Mouse (Mus musculus) G1E-ER4 (cell line): Measurements from ENCODE around the gene Zmynd12. TPM values are rescaled to one million over a fixed set of nuclear protein-coding genes. Genes with fewer than 3 reads are reported as not detected.

Experiments
- GATA1 ChIP-seq: IDR thresholded peaks from one replicate; pipeline ENCODE4 v1.8.0; 2012; ENCODE audit warnings: low read length, inconsistent platforms
- polyA plus RNA-seq: library from polyadenylated mRNA; stranded (reverse); fragments of >175 nt; gene quantifications from 2 replicates; pipeline ENCODE4 v1.2.3, GENCODE M21; 2012

Gene Zmynd12
- polyA plus RNA-seq, 1 experiment: 0.14 TPM

DNA sequence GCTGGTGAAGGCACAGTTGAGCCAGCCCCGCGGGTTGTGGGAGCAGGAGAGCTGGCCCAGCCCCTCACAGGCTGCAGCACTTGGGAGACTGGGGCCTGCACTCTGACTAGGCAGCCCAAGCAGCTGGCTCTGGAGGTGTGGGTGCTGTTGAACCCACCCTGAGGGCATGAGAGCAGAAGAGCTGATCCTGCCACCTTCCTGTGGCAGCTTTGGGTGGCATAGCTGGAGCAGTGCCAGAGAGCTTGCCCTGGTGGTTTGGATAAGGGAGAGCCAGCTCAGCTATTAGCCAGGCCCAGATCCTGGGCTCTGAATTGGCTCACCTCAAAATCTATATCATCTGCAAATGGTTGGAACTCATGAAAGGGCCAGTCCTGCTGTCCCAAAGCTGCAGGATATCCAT lies 5.1 kb downstream of the Zmynd12 start:
- no peak for TF ChIP-seq GATA1

DNA sequence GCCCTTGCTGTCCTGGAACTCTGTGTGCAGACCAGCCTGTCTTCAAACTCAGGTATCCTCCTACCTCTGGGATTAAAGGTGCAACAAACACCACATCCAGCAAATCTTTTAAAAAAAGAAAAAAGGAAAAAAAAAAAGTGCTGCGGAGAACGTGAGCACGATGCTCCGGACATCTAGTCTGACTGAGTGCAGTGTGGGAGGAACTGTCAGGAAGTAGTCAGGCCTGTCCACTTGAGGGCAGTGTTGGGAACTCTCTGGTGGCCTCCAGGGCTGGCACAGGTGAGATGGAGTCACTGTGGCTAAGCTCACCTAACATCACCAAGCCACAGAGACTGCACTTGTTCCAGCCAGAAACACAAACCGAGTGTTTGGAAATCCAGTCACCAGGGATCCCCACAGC lies 8.1 kb downstream of the Zmynd12 start:
- TF ChIP-seq GATA1: no peak

DNA sequence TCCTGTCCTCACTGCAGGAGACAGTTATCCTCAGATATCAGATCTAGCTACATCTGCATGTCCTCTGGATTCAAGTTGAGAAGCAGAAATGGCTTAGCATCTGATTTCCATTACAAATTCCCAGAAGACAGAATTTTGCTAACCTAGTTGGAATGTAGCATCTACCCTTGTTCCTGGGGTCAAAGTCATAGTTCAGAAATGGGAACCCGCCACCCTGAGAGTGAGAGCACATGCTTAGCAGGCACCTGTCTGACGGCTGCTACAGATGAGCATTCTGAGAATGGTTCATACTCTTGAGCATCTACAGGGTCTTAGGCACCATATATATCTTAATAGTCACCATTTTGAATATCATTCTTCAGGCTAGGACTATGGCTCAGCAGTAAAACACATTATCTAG lies 15.3 kb downstream of the Zmynd12 start:
- no peak for TF ChIP-seq GATA1

DNA sequence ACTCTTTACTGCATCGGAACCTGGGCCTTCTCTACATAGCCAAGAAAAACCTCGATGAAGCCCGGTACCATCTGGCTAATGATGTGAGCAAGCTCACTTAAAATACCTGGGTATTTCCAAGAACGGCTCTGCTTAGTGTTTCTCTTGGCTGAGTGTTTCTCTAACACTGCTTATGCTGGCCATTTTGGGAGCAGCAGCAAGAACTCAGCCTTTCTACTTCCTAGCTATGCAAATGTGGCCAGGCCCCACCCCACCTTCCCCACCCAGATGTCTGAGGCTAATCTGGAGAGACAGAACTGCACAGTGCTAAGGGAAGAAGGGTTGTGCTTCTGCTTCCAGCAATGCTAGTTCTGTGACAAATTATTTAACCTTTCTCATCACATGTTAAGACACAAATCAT lies 19.2 kb downstream of the Zmynd12 start:
- TF ChIP-seq GATA1: no peak

DNA sequence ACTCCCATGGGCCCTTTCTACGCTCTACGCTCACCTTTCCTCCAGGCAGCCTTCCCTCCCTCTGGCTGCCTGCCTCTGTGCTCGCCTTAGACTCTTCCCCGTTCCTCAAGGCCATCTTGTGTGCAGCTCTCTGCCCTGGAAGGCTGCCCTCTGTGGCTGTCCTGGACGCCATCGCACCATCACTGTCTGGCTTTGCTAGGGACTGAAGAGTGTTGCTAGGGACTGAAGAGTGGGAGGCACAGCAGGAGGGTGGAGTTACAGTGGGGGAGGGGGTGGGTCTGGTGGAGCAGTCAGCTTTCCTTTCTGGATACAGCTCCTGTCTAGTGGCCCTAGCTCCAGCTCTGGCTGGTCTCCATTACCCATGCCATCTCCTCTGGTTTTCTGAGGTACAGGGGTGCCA lies 19.9 kb downstream of the Zmynd12 start:
- no peak for TF ChIP-seq GATA1

- TF ChIP-seq GATA1: no peak
These were observed 24.6 kb downstream of the Zmynd12 start for GRCm38 (mm10) chr4:119447261-119447660.

- TF ChIP-seq GATA1: no peak
These were observed 25.2 kb downstream of the Zmynd12 start for GRCm38 (mm10) chr4:119447786-119448185.

- TF ChIP-seq GATA1: no peak
These were observed 27.8 kb downstream of the Zmynd12 start for GRCm38 (mm10) chr4:119450436-119450835.

DNA sequence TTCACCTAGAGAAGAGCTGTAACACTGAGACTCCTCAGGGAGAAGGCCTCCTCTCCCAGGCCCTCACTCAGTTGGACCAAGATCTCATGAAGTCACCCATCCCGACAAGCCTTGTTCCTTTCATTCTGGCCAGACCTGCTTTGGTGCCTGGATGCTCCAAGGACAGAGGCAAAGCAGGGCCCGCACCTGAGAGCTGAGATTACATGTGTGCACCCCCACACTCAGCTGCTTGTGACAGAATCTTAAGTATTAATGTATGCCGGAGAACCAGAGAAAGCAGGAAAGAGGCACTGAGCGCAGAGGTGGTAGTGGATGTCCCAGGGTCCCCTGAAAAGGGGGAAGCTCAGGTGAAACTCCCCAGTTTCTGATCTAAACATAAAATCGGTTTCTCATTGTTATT lies 30.5 kb downstream of the Zmynd12 start:
- no peak for TF ChIP-seq GATA1

- no peak for TF ChIP-seq GATA1
These were observed 30.9 kb downstream of the Zmynd12 start for GRCm38 (mm10) chr4:119453533-119453932.

DNA sequence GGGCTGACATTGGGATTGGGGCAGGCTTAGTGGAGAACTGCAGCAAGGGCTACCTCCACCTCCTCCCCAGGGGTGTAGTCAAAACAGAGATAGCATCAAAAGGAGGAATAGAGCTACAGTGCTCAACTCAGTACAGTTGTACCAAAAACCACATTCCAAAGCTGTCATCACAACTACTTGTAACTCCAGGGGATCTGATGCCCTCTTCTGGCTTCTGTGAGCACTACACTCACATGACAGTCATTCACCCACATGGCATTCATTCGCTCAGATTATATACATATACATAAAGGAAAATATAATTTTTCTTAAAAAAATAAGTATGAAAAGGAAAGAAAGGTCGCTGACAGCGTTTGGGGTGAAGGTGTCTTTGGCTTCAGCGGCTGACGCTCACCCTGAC lies 37.7 kb downstream of the Zmynd12 start:
- TF ChIP-seq GATA1: no peak

GRCm38 (mm10) chr4:119460728-119461141 lies 38.1 kb downstream of the Zmynd12 start:
- no peak for TF ChIP-seq GATA1

GRCm38 (mm10) chr4:119462457-119462856 lies 39.8 kb downstream of the Zmynd12 start:
- TF ChIP-seq GATA1: no peak

DNA sequence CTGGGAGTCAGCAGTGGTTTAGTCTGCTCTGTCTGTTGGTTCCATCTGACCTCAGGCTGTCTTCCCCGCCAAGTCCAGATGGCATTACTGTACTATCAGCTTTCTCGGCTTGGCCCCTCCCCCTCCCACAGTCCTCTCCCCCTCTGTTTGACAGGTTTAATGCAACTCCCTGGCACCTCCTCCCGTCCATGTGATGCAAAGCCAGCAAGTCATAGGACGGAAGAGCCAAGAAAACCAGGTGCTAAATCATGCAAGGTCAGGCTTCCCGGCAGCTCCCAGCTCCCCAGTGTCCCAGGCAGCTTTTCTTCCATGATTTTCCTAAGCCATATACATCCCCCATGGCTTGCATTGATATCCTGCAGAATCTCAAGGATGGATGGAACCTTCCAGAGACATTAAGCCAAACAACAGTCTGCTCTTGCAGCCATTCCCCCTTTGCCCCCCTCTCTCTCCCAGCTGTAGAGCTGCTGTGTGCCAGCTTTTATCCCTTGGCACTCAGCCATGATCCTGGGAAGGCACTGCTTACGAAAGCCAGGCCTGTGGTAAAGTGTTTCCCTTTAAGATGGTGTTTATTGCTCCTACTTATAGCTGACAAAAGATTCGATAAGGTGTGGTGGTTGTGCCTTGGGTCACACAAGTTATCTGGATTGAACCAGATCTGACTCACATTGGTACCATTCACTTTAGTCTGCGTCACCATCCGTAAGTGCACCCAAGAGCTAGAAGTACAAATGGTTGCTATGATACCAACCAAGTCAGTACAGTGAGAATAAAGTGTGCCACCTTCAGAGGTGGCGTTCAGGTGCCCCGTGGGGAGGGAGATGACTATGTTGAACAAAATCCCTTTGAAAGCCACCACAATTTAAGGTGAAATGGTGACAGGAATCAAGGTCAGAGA lies 40.5 kb downstream of the Zmynd12 start:
- TF ChIP-seq GATA1: no peak

DNA sequence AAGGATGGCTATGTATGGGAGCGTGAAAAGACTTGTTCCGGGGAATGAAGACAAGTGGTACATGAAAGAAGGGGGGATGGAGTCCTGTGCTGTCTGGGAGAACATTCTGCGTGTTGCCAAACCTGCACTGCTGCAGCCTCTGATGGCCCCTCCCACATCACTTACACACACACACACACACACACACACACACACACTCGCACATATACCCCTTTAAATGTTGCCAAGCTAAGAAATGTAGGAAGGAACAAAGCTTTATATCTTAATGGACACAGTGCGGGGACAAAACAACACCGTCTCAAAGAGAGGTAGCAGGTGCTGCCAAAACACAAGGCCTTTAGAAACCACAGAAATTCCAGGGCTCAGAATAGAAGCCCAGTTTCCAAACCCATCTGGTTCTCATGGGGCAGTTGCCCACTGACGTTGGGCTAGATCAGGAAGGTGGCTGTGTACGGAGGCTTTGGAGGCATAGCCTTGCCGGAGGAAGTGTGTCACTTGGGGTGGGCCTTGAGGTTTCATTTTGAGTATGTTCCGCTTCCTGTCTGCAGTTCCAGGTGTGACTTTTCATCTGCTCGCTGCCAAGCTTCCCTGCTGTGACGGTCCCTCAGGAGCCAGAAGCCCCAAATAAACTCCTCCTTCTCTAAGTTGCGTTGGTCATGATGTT lies 41.3 kb downstream of the Zmynd12 start:
- TF ChIP-seq GATA1: no peak

- no peak for TF ChIP-seq GATA1
These were observed 43.2 kb downstream of the Zmynd12 start for GRCm38 (mm10) chr4:119465841-119466240.
